Mouse (Mus musculus) cerebellum, adult 18-20 months (tissue): ENCODE measurements around the gene Fbxo28.

Experiments used
- DNase-seq, 2 experiments: peaks; one replicate each; pipeline ENCODE4 v3.0.0; 2021

Fbxo28 gene

DNA sequence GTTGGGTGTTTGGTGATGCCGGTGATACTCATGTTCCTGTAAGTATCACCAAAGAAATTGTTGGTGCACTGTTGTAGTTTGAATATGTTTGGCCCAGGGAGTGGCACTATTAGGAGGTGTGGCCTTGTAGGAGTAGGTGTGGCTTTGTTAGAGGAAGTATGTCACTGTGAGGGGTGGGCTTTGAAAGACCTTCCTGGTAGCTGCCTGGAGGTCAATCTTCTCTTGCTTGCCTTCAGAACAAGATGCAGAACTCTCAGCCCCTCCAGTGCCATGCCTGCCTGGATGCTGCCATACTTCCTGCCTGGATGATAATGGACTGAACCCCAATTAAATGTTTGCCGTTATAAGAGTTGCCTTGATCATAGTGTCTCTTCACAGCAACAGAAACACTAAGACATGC, 56.6 kb downstream of the Fbxo28 start:
- DNase-seq = no peak

DNA sequence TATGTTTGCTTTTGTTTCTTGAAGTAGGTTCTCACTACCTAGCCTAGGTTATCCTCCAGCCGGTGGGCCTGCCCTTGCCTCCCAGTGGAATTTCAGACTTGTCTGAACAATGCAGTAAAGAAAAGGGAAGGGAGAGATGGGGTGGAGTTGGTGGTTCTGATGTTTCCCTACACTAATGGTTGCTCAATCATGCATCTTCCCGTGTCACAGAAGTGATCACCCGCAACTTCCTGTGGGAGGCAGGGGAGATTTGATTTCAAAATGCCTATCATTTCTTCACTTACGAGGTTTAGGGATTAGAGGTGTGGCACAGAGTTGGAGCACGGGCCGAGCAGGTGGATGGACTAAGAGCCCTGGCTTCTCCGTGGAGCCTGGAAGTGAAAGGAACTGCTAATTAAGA, 58.2 kb downstream of the Fbxo28 start:
- peak in 1 of 2 experiments; percentile 13 for DNase-seq

DNA sequence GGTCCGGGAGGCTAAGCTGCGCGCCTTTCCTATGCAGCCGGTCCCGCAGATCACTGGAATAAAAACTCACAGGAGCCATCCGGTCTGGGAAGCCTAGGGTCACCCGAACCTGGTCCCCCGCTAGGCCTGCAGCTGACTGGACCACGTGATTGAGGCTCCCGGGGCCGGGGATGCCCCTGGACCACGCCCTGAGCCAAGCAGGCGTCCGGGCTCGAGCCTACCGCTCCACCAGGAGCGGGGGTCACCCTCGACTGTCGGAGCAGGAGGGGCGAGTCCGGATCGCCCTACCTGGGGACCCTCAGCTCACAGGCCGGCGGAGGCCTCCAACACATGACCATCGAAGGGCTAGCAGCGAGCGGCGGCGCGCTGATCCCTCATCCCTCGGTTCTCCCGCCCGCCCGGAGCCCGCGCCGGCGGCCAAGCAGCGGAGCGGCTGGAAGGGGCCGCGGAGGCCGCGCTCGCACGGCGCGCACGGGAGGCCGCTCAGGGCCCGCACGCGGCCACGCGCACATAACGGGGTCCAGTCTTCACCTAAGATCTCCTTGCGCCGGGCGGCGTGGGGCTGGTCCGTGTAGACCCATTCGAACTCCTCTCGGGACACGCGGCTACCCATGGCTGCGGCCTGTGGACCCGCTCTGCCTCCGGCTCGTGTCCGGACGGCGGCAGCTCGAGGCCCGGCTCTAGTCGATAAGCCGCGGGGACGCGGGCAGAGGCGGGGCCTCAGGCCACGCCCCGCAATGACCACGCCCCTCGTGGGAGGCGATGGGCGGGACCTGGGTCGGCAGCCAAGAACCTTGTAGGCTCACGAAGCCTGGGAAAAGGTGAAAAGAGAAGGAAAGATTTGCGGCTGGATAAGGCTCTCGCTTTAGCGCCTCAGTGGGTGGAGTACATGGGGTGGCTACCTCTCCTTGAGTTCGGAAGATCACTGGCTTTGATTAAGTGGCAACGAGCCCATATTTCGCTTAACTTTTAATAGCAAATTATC, 59.0 kb downstream of the Fbxo28 start, which contains the start of gene Degs1:
Gene Degs1 (minus strand): TSS at position 714 of the 985 bp plus-strand sequence.
- DNase-seq = peak; percentile 89 to 97

DNA sequence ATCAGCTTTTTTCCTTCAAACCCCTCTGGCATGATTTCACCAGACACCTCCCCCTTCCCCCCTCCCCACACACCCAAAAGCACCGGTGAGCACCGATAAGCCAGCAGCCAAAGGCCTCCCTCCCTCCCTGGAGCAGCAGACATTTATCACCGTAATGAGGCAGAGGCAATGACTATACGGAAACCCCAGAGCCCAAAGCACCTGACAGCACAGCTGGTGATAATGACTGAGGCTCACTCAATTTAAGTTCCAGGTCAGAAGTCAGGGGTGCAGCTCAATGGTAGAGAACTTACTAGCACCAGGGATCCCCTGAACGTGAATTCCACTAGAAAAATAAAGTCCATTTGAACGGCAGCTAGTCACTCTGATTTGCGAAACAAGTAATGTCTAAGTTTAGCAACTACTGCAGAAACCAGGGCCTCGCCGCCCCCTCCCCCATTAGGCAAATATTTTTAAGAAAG, 60.1 kb downstream of the Fbxo28 start:
- peak in 1 of 2 experiments; percentile 11 for DNase-seq

DNA sequence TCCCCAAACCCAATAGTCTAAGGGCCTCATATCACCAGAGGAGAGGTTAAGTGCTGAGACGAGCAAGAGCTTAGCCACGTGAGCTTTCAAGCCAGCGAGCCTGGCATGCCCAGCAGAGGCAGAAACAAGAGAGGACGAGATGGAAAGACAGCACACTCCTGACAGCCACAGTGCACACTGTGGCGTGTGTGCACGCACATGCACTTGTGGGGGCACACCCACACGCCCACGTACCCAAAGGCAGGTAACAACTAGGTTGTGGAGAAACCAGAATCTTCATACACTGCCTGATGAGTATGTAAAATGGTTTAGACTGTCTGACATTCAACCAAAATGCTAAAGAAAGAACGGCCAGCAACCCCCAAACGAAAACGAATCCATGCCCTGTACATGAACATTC, 60.9 kb downstream of the Fbxo28 start:
- DNase-seq = no peak

DNA sequence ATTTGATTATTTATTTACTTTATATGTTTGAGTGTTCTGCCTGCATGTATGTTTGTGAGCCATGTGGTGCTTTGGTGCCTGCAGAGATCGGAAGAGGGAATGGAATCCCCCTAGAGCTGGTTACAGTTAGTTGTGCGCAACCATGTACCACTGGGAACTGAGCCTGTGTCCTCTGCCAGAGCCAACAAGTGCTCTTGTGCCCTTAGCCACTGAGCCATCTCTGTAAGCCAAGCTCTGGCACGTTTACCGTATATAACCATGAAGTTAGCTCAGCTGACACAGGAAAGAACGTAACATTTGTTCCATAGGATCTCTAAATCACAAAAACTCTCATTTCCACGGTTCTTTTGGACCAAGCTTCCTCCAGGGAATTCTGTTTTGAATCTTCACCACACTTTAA, 61.4 kb downstream of the Fbxo28 start:
- no peak for DNase-seq

DNA sequence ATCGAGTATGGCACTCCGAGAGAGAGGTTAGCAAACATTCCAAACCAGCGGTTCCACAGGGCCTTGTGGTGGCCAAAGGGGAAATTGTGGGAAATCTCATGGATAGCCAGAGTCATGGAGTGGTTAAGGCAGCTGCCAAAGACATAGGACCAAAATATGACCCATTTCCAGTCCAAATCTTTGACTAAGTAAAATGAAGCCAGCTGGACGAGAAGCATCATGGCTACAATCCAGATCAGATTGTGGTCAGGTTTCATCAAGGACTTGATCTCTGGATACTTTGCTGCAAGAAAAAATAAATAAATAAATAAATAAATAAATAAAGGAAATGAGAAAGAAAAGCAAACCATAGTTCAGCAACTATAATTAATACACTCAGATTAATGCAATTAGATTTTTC, 62.0 kb downstream of the Fbxo28 start:
- no peak for DNase-seq

DNA sequence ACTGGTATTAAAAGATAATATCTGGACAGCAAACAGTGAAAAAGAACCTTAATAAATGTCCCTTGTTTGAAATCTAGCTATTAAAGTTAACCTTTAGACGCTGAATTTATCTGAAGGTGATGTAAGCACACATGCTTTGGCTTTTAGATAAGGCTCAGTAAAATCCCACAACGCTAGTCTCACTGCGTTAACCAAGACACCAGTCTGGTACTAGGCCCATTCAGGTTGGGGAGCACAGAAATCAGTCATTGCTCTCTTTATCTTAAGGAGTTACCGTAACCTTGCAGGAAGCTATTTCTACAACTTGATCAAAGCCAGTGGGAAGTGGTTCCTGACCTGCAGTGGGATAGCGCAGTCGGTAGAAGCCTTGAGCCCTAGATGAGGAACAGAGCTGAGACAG, 66.3 kb downstream of the Fbxo28 start:
- no peak for DNase-seq

DNA sequence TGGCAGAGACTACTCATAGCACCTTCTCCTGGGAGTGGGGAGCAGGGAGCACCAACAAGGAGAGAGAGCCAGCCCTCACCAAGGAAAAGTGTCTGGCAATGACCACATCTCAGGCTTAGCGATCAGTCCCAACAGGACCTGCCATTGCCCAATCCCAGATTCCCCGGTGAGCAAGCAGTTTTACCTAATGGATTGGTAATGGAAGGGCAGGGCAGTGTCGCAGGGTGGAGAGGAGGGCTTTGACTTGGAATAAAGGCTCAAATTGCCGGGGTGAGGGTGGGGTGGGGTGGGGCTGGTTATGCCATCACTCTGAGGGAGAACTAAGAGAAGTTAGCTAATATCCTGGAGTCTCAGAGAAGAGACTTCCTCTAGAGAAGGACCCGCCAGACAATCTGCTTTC, 69.8 kb downstream of the Fbxo28 start:
- no peak for DNase-seq

DNA sequence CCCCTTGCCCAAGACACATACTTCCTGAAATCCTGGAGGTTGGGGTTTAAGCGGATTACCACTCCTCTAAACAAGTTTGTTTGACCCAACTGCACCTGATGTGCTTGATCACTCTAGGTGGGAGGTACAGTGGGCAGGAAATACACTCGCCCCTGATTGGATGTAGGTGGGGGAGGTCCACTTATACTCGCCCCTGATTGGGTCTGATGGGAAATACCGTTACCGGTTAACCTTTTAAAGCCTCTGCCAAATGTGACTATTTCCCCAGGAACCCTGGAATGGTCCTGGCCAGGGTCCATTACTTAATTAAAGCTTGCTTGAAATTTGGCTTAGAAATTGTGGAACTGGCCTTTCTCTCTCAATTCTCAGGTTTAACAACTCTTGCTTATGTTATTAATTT, 70.3 kb downstream of the Fbxo28 start:
- DNase-seq = no peak

DNA sequence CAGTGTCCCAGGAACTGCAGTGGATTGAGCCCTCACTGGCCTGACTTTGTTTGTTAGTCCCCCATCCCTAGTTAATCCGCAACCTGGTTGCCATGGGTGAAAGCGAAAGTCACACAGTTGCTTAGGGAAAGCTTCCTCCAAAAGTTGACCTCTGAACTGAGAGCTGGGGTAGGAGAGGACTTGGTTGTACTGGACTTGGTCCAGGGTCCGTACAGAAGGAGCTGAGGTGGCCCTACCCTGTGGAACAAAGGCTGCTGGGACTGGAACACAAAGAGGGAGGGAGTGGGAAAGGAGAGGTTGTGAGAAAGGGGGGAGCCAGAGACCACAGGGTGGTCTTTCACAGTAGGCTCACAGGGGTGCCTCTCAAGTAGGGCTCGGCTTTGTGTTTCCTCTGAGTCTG, 73.1 kb downstream of the Fbxo28 start:
- no peak for DNase-seq

DNA sequence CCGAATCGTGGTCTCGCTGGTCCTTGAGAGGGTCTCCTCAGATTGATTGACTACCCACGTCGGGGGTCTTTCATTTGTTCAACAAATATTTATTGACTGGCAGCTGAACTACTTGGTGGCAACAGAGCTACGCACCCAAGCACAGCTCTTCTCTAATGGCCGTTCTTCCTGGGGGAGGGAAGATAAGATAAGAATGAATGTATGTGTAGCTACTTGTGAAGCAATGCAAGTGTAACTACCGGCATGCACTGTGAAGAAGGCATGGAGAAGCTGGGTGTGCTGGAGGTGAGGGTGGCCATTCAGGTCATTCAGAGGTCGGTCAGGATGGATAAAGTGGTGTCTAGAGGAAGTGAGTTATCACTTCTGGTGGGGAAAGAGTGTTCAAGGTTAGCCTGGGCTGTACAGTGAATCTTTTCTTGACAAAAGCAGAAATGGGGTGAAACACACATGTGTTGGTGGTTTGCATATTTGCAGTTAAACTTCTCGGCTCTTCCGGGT, 75.4 kb downstream of the Fbxo28 start:
- no peak for DNase-seq
